In genomic region chr11:72796296-72796687, GRCm38 (mm10) we compare ENCODE assay signal across 8 mouse cellular contexts. TPM values are rescaled to one million over a fixed set of nuclear protein-coding genes. Genes with fewer than 3 reads are reported as not detected.
DNase-seq lines count a peak whose midpoint lies in the region; ATAC-seq and TF ChIP-seq lines count a peak whose summit lies in the region.

No protein-coding gene starts in this region.

- DNase-seq in layer of hippocampus, adult 9-11 months: peak; percentile 22
- DNase-seq in layer of hippocampus, postnatal 14 days (ENCODE audit: low spot score in 2 of 2): no peak
- DNase-seq in hindbrain, embryonic 11.5 days (ENCODE audit: low spot score): no peak
- DNase-seq in urinary bladder, postnatal 4 days (ENCODE audit: low spot score in 2 of 2): no peak
- DNase-seq in thymus, adult 18-20 months: no peak
- no peak for DNase-seq in layer of hippocampus, postnatal 10 days (ENCODE audit: low spot score in 2 of 2)

- TF ChIP-seq POLR2A in cortical plate, adult 2 months (IDR thresholded peaks at IDR 0.05; ENCODE audit: extremely low read depth, insufficient read depth, low read length): no peak

- under 1% methylated on average over 36 of the region's 42 CpGs for WGBS in hindbrain, embryonic 11.5 days

- peak overlapping the region; percentile 88 for H3K9ac ChIP-seq in hindbrain, embryonic 11.5 days (ENCODE audit: low read depth, low read length)

- TF ChIP-seq CTCF in cortical plate, adult 2 months (IDR thresholded peaks at IDR 0.05; ENCODE audit: extremely low read depth, insufficient read depth, low read length): no peak

- peak overlapping the region; percentile 89 for H3K4me3 ChIP-seq in cortical plate, adult 2 months (ENCODE audit: insufficient read depth, low read length)
- H3K4me3 ChIP-seq in hindbrain, embryonic 11.5 days (ENCODE audit: low read depth, low read length): peak overlapping the region; percentile 97
- H3K4me3 ChIP-seq in megakaryocyte, embryonic 14.5 days (replicated peaks): peak overlapping the region; percentile 99

- peak; percentile 44 for ATAC-seq in hindbrain, embryonic 11.5 days (ENCODE audit: low FRiP score)

- peak overlapping the region; percentile 55; the same call in 1 of the 2 replicates for H3K27ac ChIP-seq in cortical plate, adult 2 months (ENCODE audit: insufficient read depth, low read length)
- peak overlapping the region; percentile 24; the same call in 1 of the 2 replicates for H3K27ac ChIP-seq in hindbrain, embryonic 11.5 days (ENCODE audit: low read depth, low read length)

- no peaks in the 10 kb centered on the region; the same call in 1 of the 2 replicates for H3K4me1 ChIP-seq in cortical plate, adult 2 months (ENCODE audit: control insufficient read depth, insufficient read depth, low read length)
- H3K4me1 ChIP-seq in hindbrain, embryonic 11.5 days (replicated peaks; ENCODE audit: control insufficient read depth, insufficient read depth, low read length): 0 out of 2 replicates have a peak, but pooled peaks cover 2% of the 10 kb centered on the region
- H3K4me1 ChIP-seq in megakaryocyte, embryonic 14.5 days: peaks cover 60% of the 10 kb centered on the region

- H3K36me3 ChIP-seq in hindbrain, embryonic 11.5 days (ENCODE audit: control insufficient read depth, insufficient read depth, low read length): no peaks in the 10 kb centered on the region
- peaks cover 25% of the 10 kb centered on the region for H3K36me3 ChIP-seq in megakaryocyte, embryonic 14.5 days (replicated peaks; ENCODE audit: low read length)

- H3K4me2 ChIP-seq in hindbrain, embryonic 11.5 days (replicated peaks; ENCODE audit: low read depth, low read length): peak overlapping the region; percentile 84

- no peaks in the 10 kb centered on the region for H3K9me3 ChIP-seq in hindbrain, embryonic 11.5 days (ENCODE audit: control insufficient read depth, low read length)
- H3K9me3 ChIP-seq in megakaryocyte, embryonic 14.5 days: no peaks in the 10 kb centered on the region

- no peaks in the 10 kb centered on the region for H3K27me3 ChIP-seq in hindbrain, embryonic 11.5 days (ENCODE audit: control insufficient read depth, insufficient read depth, low read length)
- no peaks in the 10 kb centered on the region for H3K27me3 ChIP-seq in megakaryocyte, embryonic 14.5 days (replicated peaks)

RNA-seq across cellular contexts. Expression of gene Zzef1, which starts 0.3 kb away (rescaled TPM):
- 10 to 100 TPM; 45.5 to 51.1 TPM for total RNA-seq in layer of hippocampus, postnatal 14 days (2021)
- 28.1 and 29.2 TPM in 2 replicates for polyA plus RNA-seq in cortical plate, adult 2 months (2012; rRNA removed)
- 8.0 and 14.0 TPM in 2 replicates for polyA plus RNA-seq in hindbrain, embryonic 11.5 days (2014; fragmentation: Nextera tagmentation; extraction: Ambion mirVana)
- polyA plus RNA-seq in megakaryocyte, embryonic 14.5 days (2012; ENCODE audit: insufficient read depth, low replicate concordance): 8.9 and 9.1 TPM in 2 replicates
- total RNA-seq in layer of hippocampus, postnatal 10 days (2021): 10 to 100 TPM; 47.4 to 52.0 TPM

RNA-seq across cellular contexts. Expression of gene Cyb5d2, which starts 0.3 kb away (rescaled TPM):
- 10 to 100 TPM; 14.0 to 17.2 TPM for total RNA-seq in layer of hippocampus, postnatal 14 days (2021)
- polyA plus RNA-seq in cortical plate, adult 2 months (2012; rRNA removed): 14.5 and 15.2 TPM in 2 replicates
- polyA plus RNA-seq in hindbrain, embryonic 11.5 days (2014; fragmentation: Nextera tagmentation; extraction: Ambion mirVana): 3.4 and 4.5 TPM in 2 replicates
- 0.34 TPM in 1 of 2 replicates, not detected in the other for polyA plus RNA-seq in megakaryocyte, embryonic 14.5 days (2012; ENCODE audit: insufficient read depth, low replicate concordance)
- 10 to 100 TPM; 11.1 to 12.3 TPM for total RNA-seq in layer of hippocampus, postnatal 10 days (2021)
